Mouse (Mus musculus) heart, postnatal 0 days (tissue): Measurements from ENCODE around the gene Rtp4. TPM values are rescaled to one million over a fixed set of nuclear protein-coding genes. Genes with fewer than 3 reads are reported as not detected.

ENCODE experiments used
- ATAC-seq: fragments of 200-750 bp; cut with Nextera tagmentation; 2 replicates; pipeline ENCODE4 v1.8.0; 2017; ENCODE audit warnings: low read depth, moderate number of reproducible peaks, moderate library complexity; ENCODE audit not compliant: insufficient read depth
- DNase-seq: peaks from one replicate; pipeline ENCODE4 v3.0.0-alpha.2; 2016; ENCODE audit warnings: low spot score
- H3K27ac ChIP-seq: fragments of 300-500 bp; sonication (generic); 2 replicates; pipeline ENCODE4 v1.5.1; 2014; ENCODE audit warnings: low read depth, mild to moderate bottlenecking
- H3K27me3 ChIP-seq: fragments of 300-500 bp; sonication (generic); 2 replicates; pipeline ENCODE4 v1.6.1; 2014; ENCODE audit warnings: low read length, mixed read lengths; ENCODE audit not compliant: control insufficient read depth, insufficient read depth
- H3K36me3 ChIP-seq: fragments of 300-500 bp; sonication (generic); replicated peaks from 2 replicates; pipeline ENCODE4 v1.6.1; 2014; ENCODE audit warnings: low read length, mixed read lengths; ENCODE audit not compliant: control insufficient read depth, insufficient read depth
- H3K4me1 ChIP-seq: fragments of 300-500 bp; sonication (generic); 2 replicates; pipeline ENCODE4 v1.6.1; 2014; ENCODE audit warnings: antibody characterized with exemption; ENCODE audit not compliant: control insufficient read depth, insufficient read depth
- H3K4me2 ChIP-seq: fragments of 300-500 bp; sonication (generic); 2 replicates; pipeline ENCODE4 v1.6.1; 2014; ENCODE audit warnings: low read depth, mild to moderate bottlenecking, low read length, moderate library complexity
- H3K4me3 ChIP-seq: fragments of 300-500 bp; sonication (generic); 2 replicates; pipeline ENCODE4 v1.5.1; 2014; ENCODE audit warnings: low read depth, low read length
- H3K9ac ChIP-seq: fragments of 300-500 bp; sonication (generic); replicated peaks from 2 replicates; pipeline ENCODE4 v1.6.1; 2014; ENCODE audit warnings: low read depth, low read length, mixed read lengths
- H3K9me3 ChIP-seq: fragments of 300-500 bp; sonication (generic); replicated peaks from 2 replicates; pipeline ENCODE4 v1.6.1; 2016; ENCODE audit warnings: low read length; ENCODE audit not compliant: control insufficient read depth
- CTCF ChIP-seq: IDR thresholded peaks from 2 replicates; pipeline ENCODE4 v1.5.1; 2016; ENCODE audit warnings: antibody characterized with exemption, control low read depth, low read depth
- EP300 ChIP-seq: IDR thresholded peaks from 2 replicates; pipeline ENCODE4 v1.6.1; 2016; ENCODE audit warnings: antibody characterized with exemption, low read depth
- WGBS: fragments of 180-500 bp; shearing (Covaris S2); extraction: QIAGEN DNeasy Blood & Tissue Kit; methylation state at CpG from one replicate; pipeline ENCODE4 v1.1.7; 2014; 5-methylcytosine and 5-hydroxymethylcytosine counted together
- polyA plus RNA-seq: library from polyadenylated mRNA; unstranded; fragments of >200 nt; fragmentation: Nextera tagmentation; extraction: Ambion mirVana; gene quantifications from 2 replicates; pipeline ENCODE4 v1.2.1, GENCODE M21; 2015
- total RNA-seq: library from RNA; depleted of rRNA; stranded (reverse); fragments of >200 nt; gene quantifications from 2 replicates; pipeline ENCODE4 v1.2.3, GENCODE M21; 2014; ENCODE audit warnings: low replicate concordance; rRNA removed

Gene Rtp4
- 9.8 and 42.1 TPM in 2 replicates for total RNA-seq
- 12.7 and 16.9 TPM in 2 replicates for polyA plus RNA-seq

- H3K4me2 ChIP-seq = peak within 1 kb of the TSS; percentile 64
- TF ChIP-seq EP300 = no peak
- no peak for TF ChIP-seq CTCF
- DNase-seq (no peak), ATAC-seq (peak; percentile 50)
- H3K36me3 ChIP-seq = no peaks in the 10 kb centered on the region
- H3K27me3 ChIP-seq = no peaks in the 10 kb centered on the region
- peaks cover 22% of the 10 kb centered on the region for H3K4me1 ChIP-seq
- peak within 1 kb of the TSS; percentile 71 for H3K27ac ChIP-seq
- H3K9ac ChIP-seq = peak within 1 kb of the TSS; percentile 27
- 3% methylated on average over 12 of the region's 12 CpGs for whole genome bisulfite sequencing
- peak within 1 kb of the TSS; percentile 43 for H3K4me3 ChIP-seq
- peaks cover 2% of the 10 kb centered on the region; the same call in 1 of the 2 replicates for H3K9me3 ChIP-seq
Observed at GRCm38 (mm10) chr16:23520235-23520871, at the start of gene Rtp4, which contains the start of gene Masp1. Gene Rtp4, plus strand, starts transcription at chr16:23520291. Gene Masp1, minus strand, starts transcription at chr16:23520815.

DNA sequence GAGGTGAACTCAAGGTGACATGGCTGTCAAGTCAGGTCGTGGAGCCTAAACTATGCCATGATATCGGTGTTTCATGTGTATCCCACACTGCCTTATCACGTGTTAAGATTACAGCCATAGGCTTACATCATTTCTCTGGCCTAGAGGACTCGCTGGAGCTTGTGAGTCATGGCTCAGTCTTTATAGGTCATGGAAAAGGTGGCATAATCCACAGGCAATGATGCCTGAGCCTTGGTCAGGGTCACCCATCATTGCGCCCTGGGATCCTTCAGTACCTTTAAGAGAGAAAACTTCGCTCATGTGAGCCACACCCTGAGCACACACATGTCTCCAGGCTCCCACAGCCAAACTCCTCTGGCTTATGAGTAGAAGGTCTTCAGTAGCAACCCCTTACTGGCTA is 48.5 kb upstream of the Rtp4 start:
- Histone ChIP-seq H3K4me2 (no peak overlapping the region), H3K36me3 (no peaks in the 10 kb centered on the region), H3K9ac (no peak overlapping the region), H3K9me3 (no peaks in the 10 kb centered on the region), H3K27me3 (no peaks in the 10 kb centered on the region), H3K27ac (no peak overlapping the region), H3K4me1 (no peaks in the 10 kb centered on the region; the same call in 1 of the 2 replicates), H3K4me3 (no peak overlapping the region)
- WGBS = 69% methylated on average over 6 of the region's 6 CpGs
- ATAC-seq = no peak
- TF ChIP-seq EP300 (no peak), CTCF (no peak)
- DNase-seq = no peak

GRCm38 (mm10) chr16:23472046-23472445 is 48.0 kb upstream of the Rtp4 start:
- no peak for ATAC-seq
- Histone ChIP-seq H3K27ac (no peak overlapping the region), H3K9me3 (no peaks in the 10 kb centered on the region), H3K9ac (no peak overlapping the region), H3K4me2 (no peak overlapping the region), H3K4me3 (no peak overlapping the region), H3K36me3 (no peaks in the 10 kb centered on the region), H3K4me1 (no peaks in the 10 kb centered on the region; the same call in 1 of the 2 replicates), H3K27me3 (no peaks in the 10 kb centered on the region)
- no peak for DNase-seq
- TF ChIP-seq EP300 (no peak), CTCF (no peak)
- 73% methylated on average over 3 of the region's 3 CpGs for WGBS

DNA sequence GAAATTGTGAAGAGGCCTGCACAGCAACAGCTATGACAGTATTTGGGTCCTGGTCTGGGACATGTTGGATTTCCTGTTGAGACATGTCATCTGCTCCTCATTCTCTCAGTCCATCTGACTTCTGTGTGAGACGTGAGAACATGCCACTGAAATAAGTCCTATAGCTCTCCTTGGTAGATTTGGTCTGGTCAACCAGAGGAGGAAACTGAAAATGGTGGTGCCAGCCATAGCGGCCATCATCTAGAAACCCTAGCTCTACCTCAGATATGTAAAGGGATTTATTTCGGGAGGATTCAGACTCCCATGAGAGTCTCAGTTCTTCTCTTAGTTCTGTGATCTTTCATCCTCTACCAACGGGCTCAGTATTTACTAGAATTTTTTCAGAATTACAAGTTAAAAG is 44.4 kb upstream of the Rtp4 start:
- 83% methylated on average over 4 of the region's 4 CpGs for WGBS
- H3K9me3 ChIP-seq = no peaks in the 10 kb centered on the region

GRCm38 (mm10) chr16:23476598-23476997 is 43.5 kb upstream of the Rtp4 start:
- H3K4me2 ChIP-seq = no peak overlapping the region
- H3K36me3 ChIP-seq = no peaks in the 10 kb centered on the region
- no peaks in the 10 kb centered on the region; the same call in 1 of the 2 replicates for H3K4me1 ChIP-seq
- no peak for ATAC-seq
- no peak overlapping the region for H3K27ac ChIP-seq
- TF ChIP-seq EP300 = no peak
- TF ChIP-seq CTCF = no peak
- H3K27me3 ChIP-seq = no peaks in the 10 kb centered on the region
- H3K4me3 ChIP-seq = no peak overlapping the region
- no peaks in the 10 kb centered on the region for H3K9me3 ChIP-seq
- H3K9ac ChIP-seq = no peak overlapping the region
- no peak for DNase-seq

More for the DNA sequence above, 44.4 kb upstream of the Rtp4 start:
- DNase-seq (no peak), ATAC-seq (no peak)
- Histone ChIP-seq H3K4me3 (no peak overlapping the region), H3K27ac (no peak overlapping the region), H3K27me3 (no peaks in the 10 kb centered on the region), H3K4me1 (no peaks in the 10 kb centered on the region; the same call in 1 of the 2 replicates), H3K36me3 (no peaks in the 10 kb centered on the region), H3K9ac (no peak overlapping the region), H3K4me2 (no peak overlapping the region)
- TF ChIP-seq EP300 = no peak
- no peak for TF ChIP-seq CTCF
